Mouse (Mus musculus): ENCODE data around the gene Kdsr. TPM values are rescaled to one million over a fixed set of nuclear protein-coding genes. Genes with fewer than 3 reads are reported as not detected.
A peak's percentile ranks its signal among the peaks of the same experiment; 100 is the strongest.

Kdsr gene
- polyA plus RNA-seq, 1 experiment from 2014 or later: 9.0 TPM

GRCm38 (mm10) chr1:106764846-106765245 is 5.3 kb upstream of the Kdsr start:
- no peak overlapping the region for H3K4me2 ChIP-seq
- no peaks in the 10 kb centered on the region for H3K4me1 ChIP-seq (replicated peaks)
- no peaks in the 10 kb centered on the region for H3K9me3 ChIP-seq (replicated peaks)
- WGBS: 91% methylated on average over 2 of the region's 2 CpGs
- H3K4me3 ChIP-seq: no peak overlapping the region
- no peak overlapping the region for H3K9ac ChIP-seq
- no peaks in the 10 kb centered on the region for H3K27me3 ChIP-seq (replicated peaks)
- peaks cover 25% of the 10 kb centered on the region for H3K36me3 ChIP-seq
- H3K27ac ChIP-seq (ENCODE audit: poor library complexity, severe bottlenecking): no peak overlapping the region
- no peak for ATAC-seq (ENCODE audit: insufficient number of reproducible peaks, low FRiP score)

DNA sequence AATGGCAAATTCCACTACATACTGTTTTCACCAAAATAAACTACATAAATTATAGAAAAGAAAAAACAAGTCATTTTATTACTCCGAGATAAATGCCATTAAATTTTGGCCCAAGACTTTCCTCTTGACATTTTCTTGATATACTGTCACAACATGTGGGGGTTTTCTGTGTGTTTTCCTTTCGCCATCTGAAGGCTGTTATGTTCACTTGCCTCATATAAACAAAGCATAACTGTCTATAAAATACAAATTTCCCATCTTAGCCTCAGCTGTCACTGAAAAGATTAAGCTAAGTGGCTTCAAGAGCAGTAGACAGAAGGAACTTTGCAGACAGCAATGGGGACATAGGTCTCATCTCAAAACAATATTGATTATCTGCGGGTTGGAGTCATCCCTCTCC is 4.8 kb upstream of the Kdsr start:
- Histone ChIP-seq H3K9ac (no peak overlapping the region), H3K9me3 (replicated peaks) (no peaks in the 10 kb centered on the region), H3K27me3 (replicated peaks) (no peaks in the 10 kb centered on the region), H3K4me1 (replicated peaks) (no peaks in the 10 kb centered on the region), H3K4me2 (no peak overlapping the region), H3K36me3 (peaks cover 24% of the 10 kb centered on the region), H3K27ac (ENCODE audit: poor library complexity, severe bottlenecking) (no peak overlapping the region), H3K4me3 (no peak overlapping the region)
- WGBS: 92% methylated on average over 3 of the region's 3 CpGs
- no peak for ATAC-seq (ENCODE audit: insufficient number of reproducible peaks, low FRiP score)

GRCm38 (mm10) chr1:106760750-106761149 is 1.2 kb upstream of the Kdsr start:
- no peak overlapping the region for H3K9ac ChIP-seq
- H3K4me1 ChIP-seq (replicated peaks): peaks cover 11% of the 10 kb centered on the region
- WGBS: 82% methylated on average over 3 of the region's 3 CpGs
- no peak overlapping the region for H3K27ac ChIP-seq (ENCODE audit: poor library complexity, severe bottlenecking)
- no peak overlapping the region for H3K4me3 ChIP-seq
- H3K36me3 ChIP-seq: peaks cover 5% of the 10 kb centered on the region; the same call in 1 of the 2 replicates
- no peak overlapping the region for H3K4me2 ChIP-seq
- ATAC-seq (ENCODE audit: insufficient number of reproducible peaks, low FRiP score): no peak
- H3K27me3 ChIP-seq (replicated peaks): no peaks in the 10 kb centered on the region
- no peaks in the 10 kb centered on the region for H3K9me3 ChIP-seq (replicated peaks)

DNA sequence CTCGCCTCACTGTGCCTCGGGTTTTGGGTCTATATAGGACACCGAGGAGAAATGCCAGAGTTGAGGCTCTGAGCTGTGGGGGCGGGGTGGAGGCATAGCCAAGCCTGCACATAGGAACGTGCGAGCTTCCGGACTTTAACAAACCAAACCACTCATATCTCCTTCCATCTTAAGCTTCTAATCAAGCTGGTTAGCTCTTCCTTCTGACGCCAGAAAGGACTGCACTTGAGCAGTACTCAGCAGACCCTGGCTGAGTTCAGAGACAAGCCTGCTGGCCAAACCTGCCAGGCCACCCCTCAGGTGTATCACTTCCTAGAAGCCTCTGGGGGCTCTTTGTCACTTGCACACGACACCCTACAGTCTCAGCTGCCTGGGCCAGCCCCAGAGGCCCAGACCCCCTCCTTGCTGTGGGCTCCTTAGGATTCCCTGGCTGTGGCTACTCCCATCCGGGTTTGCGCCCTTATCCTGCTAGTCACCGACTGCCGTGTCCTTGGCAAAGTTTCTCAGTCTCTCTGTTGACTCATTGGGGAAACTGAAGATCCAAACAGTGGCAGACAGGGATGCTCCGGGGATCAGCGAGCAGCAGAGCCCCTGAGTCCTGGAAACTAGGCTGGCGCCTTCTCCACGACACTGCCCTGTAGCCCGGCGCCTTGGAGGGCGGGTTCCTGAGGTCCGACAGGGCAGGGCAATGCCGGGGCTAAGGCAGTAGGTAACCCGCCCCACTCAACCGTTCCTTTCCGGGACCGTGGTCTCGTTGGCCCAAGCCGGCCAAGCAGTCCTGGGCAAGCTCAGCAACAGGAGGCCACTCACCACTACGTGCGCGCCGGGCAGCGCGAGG is 574 bp downstream of the Kdsr start:
- H3K4me2 ChIP-seq: peak overlapping the region; percentile 96
- peaks cover 11% of the 10 kb centered on the region for H3K4me1 ChIP-seq (replicated peaks)
- no peaks in the 10 kb centered on the region for H3K27me3 ChIP-seq (replicated peaks)
- peak overlapping the region; percentile 82 for H3K27ac ChIP-seq (ENCODE audit: poor library complexity, severe bottlenecking)
- no peaks in the 10 kb centered on the region for H3K9me3 ChIP-seq (replicated peaks)
- peak overlapping the region; percentile 66 for H3K4me3 ChIP-seq
- peaks cover 9% of the 10 kb centered on the region; the same call in 1 of the 2 replicates for H3K36me3 ChIP-seq
- H3K9ac ChIP-seq: peak overlapping the region; percentile 81
- peak; percentile 69 for ATAC-seq (ENCODE audit: insufficient number of reproducible peaks, low FRiP score)
- WGBS: 3% methylated on average over 34 of the region's 34 CpGs

DNA sequence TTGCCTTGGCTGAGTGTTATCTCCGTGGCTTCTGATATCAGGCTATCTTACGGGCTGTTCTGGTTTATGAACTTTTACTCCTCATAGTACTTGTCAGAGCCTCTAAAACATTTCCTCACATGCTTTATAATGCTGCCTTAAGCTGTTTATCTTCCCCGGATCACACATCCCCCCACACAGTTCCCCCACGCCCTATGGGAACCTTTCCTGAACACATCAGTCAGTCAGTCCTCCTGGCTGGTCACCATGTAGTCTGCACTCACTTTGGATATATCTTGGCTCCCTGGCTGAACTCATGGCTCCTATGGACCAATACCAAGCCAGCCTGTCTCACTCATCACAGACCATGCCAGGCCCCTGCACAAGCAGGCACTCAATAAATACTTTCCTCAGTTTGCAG is 2.9 kb downstream of the Kdsr start:
- WGBS: 54% methylated on average over 4 of the region's 4 CpGs
- Histone ChIP-seq H3K9ac (no peak overlapping the region), H3K27me3 (replicated peaks) (no peaks in the 10 kb centered on the region)

DNA sequence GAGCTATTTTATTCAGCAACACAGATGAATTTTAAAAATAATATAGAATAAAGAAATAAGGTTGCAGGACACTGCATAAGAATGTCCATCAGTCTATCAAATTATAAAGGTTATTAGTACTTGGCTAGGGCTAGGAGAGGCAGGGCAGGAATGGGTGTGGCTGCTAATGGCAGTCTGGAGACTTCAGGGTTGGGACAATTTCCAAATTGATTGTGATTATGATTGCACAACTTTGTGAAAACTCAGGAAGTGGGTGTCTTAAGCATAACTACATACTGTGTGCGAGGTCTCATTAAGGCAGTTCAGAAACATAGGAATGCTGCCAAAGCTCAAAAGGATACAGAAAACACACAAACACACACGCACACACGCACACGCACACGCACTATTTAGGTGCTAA is 7.5 kb downstream of the Kdsr start:
- no peaks in the 10 kb centered on the region for H3K27me3 ChIP-seq (replicated peaks)
- no peak overlapping the region for H3K9ac ChIP-seq
- no peaks in the 10 kb centered on the region for H3K4me1 ChIP-seq (replicated peaks)
- H3K4me3 ChIP-seq: no peak overlapping the region
- H3K27ac ChIP-seq (ENCODE audit: poor library complexity, severe bottlenecking): no peak overlapping the region
- 95% methylated on average over 5 of the region's 5 CpGs for WGBS
- H3K4me2 ChIP-seq: no peak overlapping the region
- H3K9me3 ChIP-seq (replicated peaks): no peaks in the 10 kb centered on the region
- H3K36me3 ChIP-seq: peaks cover 23% of the 10 kb centered on the region
- ATAC-seq (ENCODE audit: insufficient number of reproducible peaks, low FRiP score): no peak

More for the DNA sequence above, 2.9 kb downstream of the Kdsr start:
- peaks cover 11% of the 10 kb centered on the region for H3K4me1 ChIP-seq (replicated peaks)
- ATAC-seq (ENCODE audit: insufficient number of reproducible peaks, low FRiP score): no peak
- no peaks in the 10 kb centered on the region for H3K9me3 ChIP-seq (replicated peaks)
- no peak overlapping the region for H3K27ac ChIP-seq (ENCODE audit: poor library complexity, severe bottlenecking)
- peaks cover 9% of the 10 kb centered on the region; the same call in 1 of the 2 replicates for H3K36me3 ChIP-seq
- no peak overlapping the region for H3K4me3 ChIP-seq
- no peak overlapping the region for H3K4me2 ChIP-seq

DNA sequence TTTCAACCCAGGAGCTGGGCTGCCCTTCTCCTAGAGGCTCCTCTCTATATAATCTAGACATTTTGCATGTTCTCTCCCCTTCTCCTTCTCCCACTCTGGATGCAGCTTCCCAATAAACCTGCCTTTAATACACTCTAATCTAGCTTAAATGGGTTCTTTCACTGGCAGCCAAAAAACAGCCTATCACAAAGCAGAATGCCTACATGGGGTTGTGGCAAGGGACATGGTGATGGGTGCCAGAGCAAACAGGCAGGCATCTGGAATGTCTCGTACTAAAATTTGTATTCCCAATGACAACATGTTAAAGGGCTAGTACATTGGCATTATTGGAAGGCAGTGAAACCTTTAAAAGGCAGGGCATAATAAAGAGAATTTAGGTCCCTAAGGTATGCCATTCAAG is 8.9 kb downstream of the Kdsr start:
- ATAC-seq (ENCODE audit: insufficient number of reproducible peaks, low FRiP score): no peak
- no peak overlapping the region for H3K9ac ChIP-seq
- H3K27ac ChIP-seq (ENCODE audit: poor library complexity, severe bottlenecking): no peak overlapping the region
- WGBS: 77% methylated on average over 1 of the region's 1 CpGs
- no peak overlapping the region for H3K4me3 ChIP-seq
- peaks cover 35% of the 10 kb centered on the region for H3K36me3 ChIP-seq
- H3K4me1 ChIP-seq (replicated peaks): no peaks in the 10 kb centered on the region
- H3K4me2 ChIP-seq: no peak overlapping the region
- no peaks in the 10 kb centered on the region for H3K9me3 ChIP-seq (replicated peaks)
- H3K27me3 ChIP-seq (replicated peaks): no peaks in the 10 kb centered on the region

GRCm38 (mm10) chr1:106748555-106749315 is 10.8 kb downstream of the Kdsr start:
- WGBS: 82% methylated on average over 6 of the region's 6 CpGs
- Histone ChIP-seq H3K9ac (no peak overlapping the region), H3K27ac (ENCODE audit: poor library complexity, severe bottlenecking) (no peak overlapping the region), H3K36me3 (peaks cover 31% of the 10 kb centered on the region), H3K4me1 (replicated peaks) (no peaks in the 10 kb centered on the region), H3K9me3 (replicated peaks) (no peaks in the 10 kb centered on the region), H3K27me3 (replicated peaks) (no peaks in the 10 kb centered on the region), H3K4me2 (no peak overlapping the region), H3K4me3 (no peak overlapping the region)
- ATAC-seq (ENCODE audit: insufficient number of reproducible peaks, low FRiP score): no peak

GRCm38 (mm10) chr1:106742980-106743379 is 16.5 kb downstream of the Kdsr start:
- Histone ChIP-seq H3K27me3 (replicated peaks) (no peaks in the 10 kb centered on the region), H3K4me1 (replicated peaks) (no peaks in the 10 kb centered on the region), H3K9me3 (replicated peaks) (no peaks in the 10 kb centered on the region), H3K4me2 (no peak overlapping the region), H3K27ac (ENCODE audit: poor library complexity, severe bottlenecking) (no peak overlapping the region), H3K36me3 (peaks cover 33% of the 10 kb centered on the region), H3K4me3 (no peak overlapping the region), H3K9ac (no peak overlapping the region)
- no peak for ATAC-seq (ENCODE audit: insufficient number of reproducible peaks, low FRiP score)
- WGBS: 93% methylated on average over 6 of the region's 6 CpGs

DNA sequence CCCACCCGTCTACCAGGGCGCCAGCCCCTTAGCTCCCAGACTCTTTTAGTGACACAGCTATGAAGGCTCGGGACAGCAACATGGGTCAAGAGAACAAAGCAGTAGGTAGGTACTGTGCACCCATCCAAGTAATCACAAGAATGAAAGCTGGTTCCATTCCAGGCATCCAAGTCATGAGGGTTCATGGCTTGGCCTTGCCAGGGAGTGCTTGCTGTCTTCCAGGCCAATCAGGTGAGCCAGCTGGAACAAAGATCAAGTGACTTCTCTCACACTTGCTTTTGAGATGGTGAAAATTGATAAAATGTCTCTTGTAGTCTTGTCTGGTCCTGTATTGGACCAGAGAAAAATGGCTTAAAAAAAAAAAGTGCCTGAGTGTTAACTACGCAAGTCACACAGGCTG is 18.8 kb downstream of the Kdsr start:
- ATAC-seq (ENCODE audit: insufficient number of reproducible peaks, low FRiP score): no peak
- Histone ChIP-seq H3K4me3 (no peak overlapping the region), H3K9ac (no peak overlapping the region), H3K27ac (ENCODE audit: poor library complexity, severe bottlenecking) (no peak overlapping the region), H3K4me1 (replicated peaks) (no peaks in the 10 kb centered on the region), H3K9me3 (replicated peaks) (no peaks in the 10 kb centered on the region), H3K4me2 (no peak overlapping the region), H3K27me3 (replicated peaks) (no peaks in the 10 kb centered on the region), H3K36me3 (peaks cover 27% of the 10 kb centered on the region)
- WGBS: 94% methylated on average over 4 of the region's 4 CpGs

GRCm38 (mm10) chr1:106739810-106740209 is 19.7 kb downstream of the Kdsr start:
- Histone ChIP-seq H3K9me3 (replicated peaks) (no peaks in the 10 kb centered on the region), H3K4me2 (no peak overlapping the region), H3K9ac (no peak overlapping the region), H3K4me1 (replicated peaks) (no peaks in the 10 kb centered on the region), H3K36me3 (peaks cover 27% of the 10 kb centered on the region), H3K27ac (ENCODE audit: poor library complexity, severe bottlenecking) (no peak overlapping the region), H3K27me3 (replicated peaks) (no peaks in the 10 kb centered on the region), H3K4me3 (no peak overlapping the region)
- WGBS: 85% methylated on average over 5 of the region's 5 CpGs
- no peak for ATAC-seq (ENCODE audit: insufficient number of reproducible peaks, low FRiP score)

All from heart, embryonic 12.5 days (tissue).